Mouse (Mus musculus) liver, adult 2 months (tissue): ENCODE measurements around the gene Ppm1l.

ENCODE experiments used
- CTCF ChIP-seq: fragments of 200-500 bp; IDR thresholded peaks from 2 replicates; pipeline ENCODE4 v1.5.1; 2011; ENCODE audit warnings: low read depth, low read length, control low read depth
- POLR2A ChIP-seq: fragments of 200-500 bp; IDR thresholded peaks from 2 replicates; pipeline ENCODE4 v1.6.1; 2011; ENCODE audit warnings: low read length, control low read depth; ENCODE audit not compliant: insufficient read depth; ENCODE audit errors: extremely low read depth

GRCm38 (mm10) chr3:69542962-69543361 lies 226.3 kb downstream of the Ppm1l start:
- TF ChIP-seq CTCF (no peak), POLR2A (no peak)
